Mouse (Mus musculus): ENCODE results near the gene Arid1b. TPM values are rescaled to one million over a fixed set of nuclear protein-coding genes. Genes with fewer than 3 reads are reported as not detected.
"Not testable (repeated sequence)": the region's sequence is repeated elsewhere in the genome, so short reads cannot be mapped to it uniquely, and the experiment has no call there.

Arid1b gene
- total RNA-seq, 2 experiments from 2014 or later = 92.8 to 107 TPM

DNA sequence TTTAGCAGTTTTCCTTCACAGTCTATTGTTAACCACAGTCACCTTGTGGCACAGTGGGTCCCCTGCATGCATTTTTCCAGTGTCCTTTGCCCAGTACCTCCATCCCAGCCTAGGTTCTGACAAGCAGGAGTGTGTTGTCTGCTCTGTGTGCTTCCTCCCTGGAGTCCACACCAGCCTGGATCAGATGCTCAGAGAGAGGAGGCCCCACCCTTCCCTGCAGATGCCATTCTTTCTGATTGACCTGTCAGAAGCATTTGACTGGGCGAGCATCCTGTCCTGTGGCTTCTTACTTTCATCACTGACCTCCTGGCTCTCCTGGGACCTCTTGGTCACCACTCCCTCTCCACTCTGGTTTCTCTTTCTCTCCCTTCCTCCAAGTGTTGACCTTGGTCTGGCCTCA lies 113.9 kb downstream of the Arid1b start:
- no peak for DNase-seq (ENCODE audit: low spot score in 2 of 2)

DNA sequence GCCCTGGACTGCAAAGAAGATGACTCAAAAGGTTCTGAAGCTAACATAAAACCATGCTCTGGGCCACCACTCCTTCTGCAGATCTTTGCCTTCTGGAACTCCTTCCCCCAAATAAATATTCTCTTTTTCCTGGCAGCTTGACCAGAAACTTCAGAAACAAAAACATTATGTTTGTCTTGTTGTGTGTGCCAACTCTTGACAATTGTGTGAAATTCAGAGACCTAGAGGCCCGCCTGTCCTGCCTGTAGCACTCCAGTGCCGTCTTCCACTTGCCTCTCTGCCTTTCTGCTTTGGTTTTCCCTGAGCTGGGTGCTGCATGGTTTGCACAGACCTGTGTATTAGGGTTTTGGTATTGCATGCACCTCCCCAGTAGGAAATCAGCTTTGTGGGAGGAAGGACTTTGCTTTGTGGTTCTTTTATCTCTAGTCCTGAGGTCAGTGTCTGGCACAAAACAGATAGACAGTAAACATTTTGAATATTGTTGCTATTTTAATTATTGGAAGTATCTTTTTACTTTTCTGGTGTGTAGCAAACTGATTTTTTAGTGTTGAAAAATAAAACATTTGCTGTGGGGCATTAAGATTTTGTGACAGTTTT lies 114.5 kb downstream of the Arid1b start:
- no peak for DNase-seq (ENCODE audit: low spot score in 2 of 2)

DNA sequence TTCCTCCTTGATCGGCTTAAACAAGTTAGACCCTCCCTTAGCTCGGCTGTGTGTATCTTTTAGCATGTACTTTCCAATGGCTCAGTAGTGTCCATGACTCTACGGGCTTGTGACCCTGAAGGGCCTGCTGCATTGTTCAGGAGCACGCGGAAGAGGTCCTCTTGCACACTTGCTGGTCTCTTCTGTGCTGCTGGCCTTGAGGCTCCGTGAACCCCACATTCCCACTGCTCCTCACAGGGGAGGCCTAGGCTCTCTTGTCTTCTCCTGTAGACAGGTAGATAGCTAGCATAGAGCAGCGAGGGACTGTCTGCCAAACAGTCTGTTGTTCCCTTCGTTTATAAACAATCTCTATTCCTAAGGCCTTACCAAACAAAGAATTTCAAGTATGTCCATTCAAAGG lies 115.2 kb downstream of the Arid1b start:
- no peak for DNase-seq (ENCODE audit: low spot score in 2 of 2)

DNA sequence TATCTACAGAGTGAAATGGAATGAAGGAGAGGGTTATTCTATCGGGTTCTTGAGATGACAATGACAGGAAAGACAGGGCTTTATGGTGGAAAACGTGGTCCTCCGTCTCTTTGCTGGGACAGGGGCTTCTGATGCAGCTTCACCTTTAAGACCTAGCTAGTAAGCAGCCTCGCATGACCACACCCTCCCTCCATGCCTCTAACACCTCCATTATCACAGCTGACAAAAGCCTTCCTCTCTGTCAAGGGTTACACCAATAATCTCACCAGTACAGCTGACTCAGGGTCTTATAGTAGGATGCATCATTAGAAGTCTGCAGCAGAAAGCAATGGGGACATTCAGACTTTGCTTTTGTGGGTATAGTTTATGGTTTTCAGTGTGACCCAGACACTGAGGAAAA lies 116.0 kb downstream of the Arid1b start:
- no peak for DNase-seq (ENCODE audit: low spot score in 2 of 2)

DNA sequence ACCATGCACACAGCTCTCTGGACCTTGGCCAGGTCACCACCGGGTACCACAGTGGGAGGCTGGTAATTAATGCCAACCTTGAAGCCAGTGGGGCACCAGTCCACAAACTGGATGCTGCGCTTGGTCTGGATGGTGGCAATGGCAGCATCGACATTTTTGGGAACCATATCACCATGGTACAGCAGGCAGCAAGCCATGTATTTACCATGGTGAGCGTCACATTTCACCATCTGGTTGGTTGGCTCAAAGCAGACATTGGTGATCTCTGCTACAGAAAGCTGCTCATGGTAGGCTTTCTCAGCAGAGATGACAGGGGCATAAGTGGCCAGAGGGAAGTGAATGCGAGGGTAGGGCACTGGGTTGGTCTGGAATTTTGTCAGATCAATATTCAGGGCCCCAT lies 116.8 kb downstream of the Arid1b start:
- DNase-seq (ENCODE audit: low spot score in 2 of 2) = not testable (repeated sequence)

DNA sequence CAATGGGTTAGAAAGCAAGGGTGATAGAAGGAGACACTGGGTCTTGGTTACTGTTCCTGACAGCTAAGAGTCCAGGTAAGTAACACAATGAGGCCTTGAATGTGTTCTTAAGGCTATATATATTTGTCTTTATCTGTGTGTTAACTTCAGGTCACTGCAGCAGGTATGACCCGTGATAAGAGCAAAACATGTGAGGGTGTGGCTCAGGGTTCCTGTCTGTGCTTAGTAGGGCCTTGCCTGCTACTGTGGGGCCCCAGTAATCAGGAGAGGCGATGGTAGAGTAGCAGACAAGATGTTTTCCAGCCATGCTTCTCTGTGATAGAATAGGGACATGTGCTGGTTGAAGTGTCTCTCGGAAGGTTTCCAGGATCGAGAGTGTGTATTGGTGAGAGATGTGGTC lies 118.0 kb downstream of the Arid1b start:
- no peak for DNase-seq (ENCODE audit: low spot score in 2 of 2)

DNA sequence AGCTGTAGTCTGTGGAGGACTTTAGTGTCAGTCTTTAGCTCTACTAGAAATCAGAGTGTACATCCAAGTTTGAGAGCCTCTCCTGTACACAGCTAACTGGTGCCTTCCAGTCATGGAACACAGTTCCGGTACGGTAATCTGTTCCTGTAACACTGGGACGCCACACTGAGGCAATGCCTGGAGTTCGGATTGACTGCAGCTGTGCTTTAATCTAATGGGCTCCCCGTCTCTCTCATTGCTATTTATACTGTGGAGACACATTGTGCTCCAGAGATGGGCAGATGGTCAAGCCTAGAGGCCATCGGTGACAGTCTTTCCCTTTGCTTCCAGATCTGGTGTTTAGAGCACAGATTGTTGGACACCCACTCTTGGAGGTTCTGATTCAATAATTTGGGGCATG lies 121.8 kb downstream of the Arid1b start:
- DNase-seq (ENCODE audit: low spot score in 2 of 2) = no peak

DNA sequence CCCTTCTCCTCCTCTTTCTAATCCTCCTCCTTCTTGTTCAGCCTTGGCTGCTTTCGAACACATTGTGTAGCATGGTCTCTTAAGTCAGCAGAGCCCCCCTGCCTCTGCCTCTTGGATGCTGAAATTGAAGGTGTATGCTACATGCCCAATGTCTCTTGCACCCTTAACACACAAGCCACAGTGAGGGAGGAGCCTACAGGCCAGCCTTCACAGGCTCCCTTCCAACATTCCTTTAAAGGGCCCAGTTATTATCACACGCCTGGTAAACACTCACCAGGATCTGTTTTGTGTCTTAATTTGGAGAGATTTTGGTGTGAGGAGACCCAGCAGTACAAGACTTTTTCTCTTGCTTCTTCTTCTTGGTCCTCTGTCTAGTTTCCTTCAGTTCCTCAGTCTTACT lies 122.9 kb downstream of the Arid1b start:
- DNase-seq (ENCODE audit: low spot score in 2 of 2) = no peak

DNA sequence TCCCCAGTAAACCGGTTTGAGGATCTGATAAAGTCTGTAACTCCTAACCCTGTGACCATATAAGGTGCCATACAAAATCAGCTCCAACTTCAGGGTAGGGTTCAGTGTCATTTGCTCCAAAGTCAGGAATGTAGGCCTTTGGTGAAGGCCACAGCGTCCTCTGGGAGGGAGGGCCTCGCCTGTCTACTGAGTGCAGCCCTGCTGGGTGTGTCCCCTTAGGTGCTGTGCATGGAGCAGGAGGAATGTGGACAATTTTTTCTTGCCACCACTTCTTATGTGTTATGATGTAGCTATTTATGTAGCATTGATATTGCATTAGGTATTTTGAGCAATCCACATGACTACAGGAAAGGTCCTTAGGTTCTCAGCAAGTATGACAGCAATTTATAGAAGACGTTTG lies 124.0 kb downstream of the Arid1b start:
- no peak for DNase-seq (ENCODE audit: low spot score in 2 of 2)

DNA sequence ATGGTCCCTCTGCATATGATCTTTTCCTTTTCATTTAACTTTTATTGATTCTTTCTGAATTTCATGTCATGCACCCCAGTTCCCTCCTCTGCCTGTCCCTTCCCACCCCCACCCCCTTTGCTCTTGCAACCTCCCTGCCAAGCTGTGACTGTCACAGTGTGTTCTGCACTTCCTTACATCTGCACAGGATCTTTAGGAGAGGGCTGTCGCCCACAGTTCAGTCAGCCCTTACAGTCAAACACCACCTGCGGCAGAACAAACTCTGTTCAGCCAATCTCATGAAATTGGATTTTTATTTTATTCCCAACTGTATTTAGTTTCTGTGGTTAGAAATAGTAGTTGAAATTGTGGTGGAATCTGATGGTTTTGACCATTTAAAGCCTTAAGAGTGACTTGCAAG lies 130.5 kb downstream of the Arid1b start:
- DNase-seq (ENCODE audit: low spot score in 2 of 2) = no peak

DNA sequence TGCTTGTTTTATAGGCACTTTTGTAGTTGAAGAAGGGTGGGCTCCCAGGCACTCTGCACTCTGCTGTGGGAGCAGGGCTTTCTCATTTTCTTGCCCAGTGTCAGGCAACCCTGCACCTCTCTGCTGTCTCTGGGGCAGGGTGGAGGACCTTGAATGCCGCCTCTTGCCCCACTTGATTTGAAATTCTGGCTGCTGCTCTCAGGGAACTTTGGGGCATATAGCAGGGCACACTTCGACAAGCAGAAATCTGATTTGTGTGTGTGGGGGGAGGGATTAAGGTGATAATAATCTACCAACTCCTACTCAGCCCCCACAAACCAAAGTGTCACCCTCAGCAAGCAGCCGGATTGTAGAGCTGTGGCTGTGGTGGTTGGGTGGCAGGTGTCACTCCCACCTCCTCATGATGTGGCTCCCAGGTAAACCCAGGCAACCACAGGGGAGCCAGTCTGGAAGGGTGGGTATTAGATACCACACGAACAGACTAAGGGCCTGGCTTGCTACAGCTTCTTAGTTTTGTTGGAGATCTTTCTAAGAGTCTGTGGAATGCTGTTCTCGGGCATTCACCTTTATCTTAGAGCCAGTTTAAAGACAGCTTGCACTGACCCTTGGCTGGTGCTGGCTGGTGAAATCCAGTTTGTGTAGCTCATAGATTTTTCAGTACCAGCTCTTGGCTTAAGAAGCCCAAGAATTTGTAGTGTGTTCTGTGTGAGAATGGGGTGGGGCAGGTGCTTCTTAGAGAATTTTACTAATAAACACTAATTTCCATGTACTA lies 131.1 kb downstream of the Arid1b start:
- DNase-seq (ENCODE audit: low spot score in 2 of 2) = no peak

DNA sequence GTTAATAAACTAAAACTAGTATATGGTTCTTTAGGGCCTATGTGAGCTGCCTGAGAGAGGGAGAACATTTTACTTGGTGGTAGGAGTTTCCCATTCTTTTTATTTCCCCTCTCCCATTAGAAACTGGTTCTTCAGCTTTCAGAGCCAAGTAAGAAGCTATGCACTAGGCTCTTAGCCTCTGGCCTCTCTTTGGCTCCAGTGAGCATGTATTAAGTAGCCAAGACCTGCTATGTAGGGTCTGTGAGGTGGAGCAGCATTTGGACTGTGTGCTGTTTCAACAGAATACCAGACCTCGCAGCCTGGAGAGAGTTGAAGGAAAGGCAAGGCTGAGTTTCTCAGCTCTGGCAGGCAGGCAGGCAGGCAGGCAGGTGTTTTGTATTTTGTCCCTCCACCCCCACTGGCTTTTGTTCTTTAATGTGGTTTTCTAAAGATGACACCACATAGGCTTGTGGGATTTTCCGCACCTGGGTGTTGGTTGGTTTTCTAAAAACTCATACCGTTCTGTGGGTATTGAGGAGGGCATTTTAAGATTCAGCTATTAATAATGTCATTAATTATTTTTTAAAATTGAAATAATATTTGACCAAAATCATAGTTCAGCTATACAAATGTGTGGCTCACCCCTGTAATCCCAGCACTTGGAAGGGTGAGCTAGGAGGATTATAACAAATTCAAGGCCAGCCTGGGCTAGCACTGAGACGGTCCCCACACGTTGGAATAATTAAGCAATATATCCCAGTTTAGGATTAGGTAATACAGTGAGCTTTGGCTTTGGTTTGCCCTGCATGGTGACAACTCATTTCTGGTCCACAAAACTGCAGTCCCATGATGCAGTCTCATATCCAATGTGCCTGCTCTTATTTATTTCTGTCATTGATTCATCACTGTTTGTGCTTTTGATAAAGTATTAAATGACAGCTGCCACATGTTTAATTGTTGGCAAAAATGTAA lies 132.0 kb downstream of the Arid1b start:
- DNase-seq (ENCODE audit: low spot score in 2 of 2) = no peak

DNA sequence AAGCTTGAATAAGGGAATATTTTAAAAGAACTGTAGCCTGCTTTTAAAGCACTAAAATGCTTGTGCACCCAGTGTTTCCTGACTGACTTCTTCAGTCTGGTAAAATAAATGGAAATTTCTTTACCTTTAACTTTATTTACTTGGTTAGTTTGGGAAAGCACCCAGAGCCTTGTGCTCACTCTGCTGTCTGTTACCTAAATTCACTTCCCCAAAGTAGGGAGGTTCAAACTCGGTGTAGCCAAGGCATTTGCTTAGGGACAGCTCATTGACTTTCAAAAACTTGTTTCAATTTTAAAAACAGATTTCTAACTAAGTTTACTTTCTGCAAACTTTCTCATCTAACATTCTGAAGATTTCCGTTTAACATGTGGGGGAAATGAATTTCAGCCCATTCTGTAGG lies 135.5 kb downstream of the Arid1b start:
- no peak for DNase-seq (ENCODE audit: low spot score in 2 of 2)

DNA sequence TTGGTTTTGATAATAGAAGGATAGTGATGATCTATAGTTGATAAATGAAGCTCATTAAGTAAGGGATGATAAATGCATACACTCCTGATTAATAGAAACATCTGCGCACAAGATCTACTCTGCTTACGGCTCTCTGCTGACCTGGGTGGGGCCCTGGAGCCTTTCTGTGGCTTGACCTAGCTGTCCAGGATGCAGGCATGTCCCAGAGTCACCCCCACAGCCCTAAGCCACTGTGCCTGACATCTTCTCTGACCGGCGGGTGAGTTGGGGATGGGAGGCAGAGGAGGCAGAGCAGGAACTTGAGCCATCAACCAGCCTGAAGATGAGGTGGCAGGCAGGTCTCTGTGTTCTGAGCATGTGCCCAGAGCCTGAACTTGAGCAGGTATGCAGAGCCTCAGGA lies 136.0 kb downstream of the Arid1b start:
- DNase-seq (ENCODE audit: low spot score in 2 of 2) = no peak

DNA sequence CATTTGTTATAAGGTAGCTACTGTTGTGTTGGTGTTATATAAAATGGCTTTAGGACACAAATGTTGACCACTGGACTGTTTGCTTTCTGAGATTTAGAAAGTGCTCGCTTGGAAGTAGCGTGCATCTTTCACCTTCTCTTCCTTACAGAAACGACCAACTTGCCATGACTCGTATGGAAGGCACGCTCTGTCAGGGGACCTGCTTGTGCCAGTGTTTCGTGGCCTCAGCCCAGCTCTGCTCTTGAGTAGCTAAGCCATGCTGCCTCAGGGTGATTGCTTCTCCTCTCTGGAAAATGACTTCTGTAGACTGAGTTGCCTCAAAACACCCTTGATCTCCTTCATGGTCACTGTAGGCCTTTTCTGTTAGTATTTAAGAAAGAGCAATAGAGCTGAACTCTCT lies 137.6 kb downstream of the Arid1b start:
- DNase-seq (ENCODE audit: low spot score in 2 of 2) = no peak

DNA sequence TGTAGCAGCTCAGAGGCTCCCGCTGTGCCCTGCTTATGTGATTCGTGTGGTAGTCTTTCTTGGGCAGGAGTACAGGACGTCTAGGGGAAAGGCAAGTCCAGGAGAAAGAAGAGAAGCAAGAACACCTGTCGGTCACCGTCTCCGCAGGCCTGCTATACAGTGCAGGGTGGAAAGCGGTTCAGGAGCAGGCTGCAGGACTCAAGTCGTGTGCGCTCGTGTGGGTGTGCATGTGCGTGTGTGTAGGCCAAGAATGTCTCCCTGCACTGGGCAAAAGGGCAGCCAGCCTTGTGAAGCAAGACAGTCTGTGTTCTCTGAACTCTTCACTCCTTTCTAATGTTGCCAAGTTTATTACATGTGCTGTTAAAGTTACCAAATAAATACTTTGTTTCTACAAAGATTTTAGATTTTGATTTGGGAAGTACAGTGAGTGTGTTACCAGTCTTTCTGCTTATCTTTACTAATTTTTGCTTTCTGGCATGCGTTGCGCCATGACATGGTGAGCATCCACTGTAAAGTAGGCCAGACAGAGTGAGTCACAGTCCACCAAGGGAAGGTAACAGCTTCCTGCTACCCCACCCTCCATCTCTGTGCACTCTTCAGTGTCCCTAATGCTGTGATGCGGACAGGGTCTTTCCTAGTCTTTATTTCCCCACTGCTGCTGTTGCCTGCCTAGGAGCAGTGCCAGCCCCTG lies 138.3 kb downstream of the Arid1b start:
- DNase-seq (ENCODE audit: low spot score in 2 of 2) = no peak

DNA sequence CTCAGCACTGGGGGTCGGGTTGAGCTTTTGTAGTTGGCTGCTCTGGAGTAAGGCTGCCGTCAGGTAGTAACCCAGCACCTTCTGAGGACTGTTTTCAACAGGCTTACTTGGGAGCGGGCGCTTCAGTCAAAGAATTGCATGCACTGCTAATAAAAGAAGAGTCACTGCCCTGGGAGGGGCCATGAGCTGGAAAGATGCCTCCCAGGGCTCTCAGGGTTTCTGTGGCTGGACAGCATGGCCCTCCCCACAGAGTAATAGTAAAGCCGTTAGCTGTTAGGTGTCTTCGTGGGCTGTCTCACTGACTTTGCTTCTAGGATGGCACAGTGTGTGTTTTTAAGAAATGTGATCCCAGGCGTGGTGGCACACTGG lies 138.8 kb downstream of the Arid1b start:
- no peak for DNase-seq (ENCODE audit: low spot score in 2 of 2)

DNA sequence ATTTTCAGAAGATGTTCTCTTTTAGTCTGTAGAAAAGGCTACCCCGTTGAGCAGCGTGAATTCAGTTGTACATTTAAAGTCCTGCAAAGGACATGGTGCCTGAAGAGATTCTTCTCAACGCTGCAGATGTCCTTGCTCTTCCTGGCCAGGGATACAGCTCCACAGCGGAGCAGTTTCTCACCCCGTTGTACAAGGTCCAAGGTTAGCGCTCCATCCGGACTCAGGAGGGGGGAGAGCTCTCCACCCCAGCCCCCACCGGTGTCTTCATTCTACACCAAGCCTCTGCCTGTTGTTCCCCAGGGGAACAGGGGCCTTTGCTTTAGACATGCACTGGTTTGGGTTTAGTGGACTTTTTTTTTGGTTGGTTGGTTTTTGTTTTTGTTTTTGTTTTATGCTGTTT lies 139.7 kb downstream of the Arid1b start:
- no peak for DNase-seq (ENCODE audit: low spot score in 2 of 2)

DNA sequence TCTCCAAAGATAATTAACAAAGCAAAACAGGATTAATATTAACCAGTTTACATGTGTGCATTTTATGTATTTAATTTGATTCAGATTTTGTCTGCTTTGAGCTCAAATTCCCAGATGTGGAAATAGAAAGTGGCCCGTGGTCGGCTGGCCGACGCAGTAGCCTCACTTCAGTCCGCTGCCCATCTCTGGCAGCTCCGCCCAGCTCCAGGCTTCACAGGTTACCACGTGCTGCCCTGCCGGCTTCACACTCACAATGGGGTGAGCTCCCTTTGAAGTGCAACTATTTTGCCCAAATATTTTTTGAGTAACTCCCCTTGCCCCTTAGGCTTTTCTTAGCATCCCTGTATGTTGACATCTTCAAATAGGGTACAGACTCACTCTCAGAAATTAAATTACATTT lies 140.1 kb downstream of the Arid1b start:
- no peak for DNase-seq (ENCODE audit: low spot score in 2 of 2)

DNA sequence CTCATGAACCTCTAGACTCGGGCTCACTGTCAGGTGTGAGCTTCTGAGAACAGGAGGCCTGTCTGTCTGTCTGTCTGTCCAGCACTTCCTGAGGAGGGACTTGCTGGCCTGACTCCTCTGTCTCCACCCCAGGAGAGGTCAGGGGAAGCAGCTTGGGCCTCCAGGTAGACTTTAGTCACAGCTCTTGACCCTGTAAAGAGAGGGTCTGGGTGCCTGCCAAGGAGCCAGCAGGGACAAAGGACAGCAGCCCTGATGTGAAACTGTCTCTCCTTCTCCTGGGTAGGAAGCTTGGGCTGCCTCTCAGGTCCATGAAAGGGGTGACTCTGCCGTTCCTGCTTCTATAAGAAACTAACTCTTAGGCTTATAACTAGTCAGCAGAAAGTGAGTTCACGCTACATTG lies 143.8 kb downstream of the Arid1b start:
- no peak for DNase-seq (ENCODE audit: low spot score in 2 of 2)

DNA sequence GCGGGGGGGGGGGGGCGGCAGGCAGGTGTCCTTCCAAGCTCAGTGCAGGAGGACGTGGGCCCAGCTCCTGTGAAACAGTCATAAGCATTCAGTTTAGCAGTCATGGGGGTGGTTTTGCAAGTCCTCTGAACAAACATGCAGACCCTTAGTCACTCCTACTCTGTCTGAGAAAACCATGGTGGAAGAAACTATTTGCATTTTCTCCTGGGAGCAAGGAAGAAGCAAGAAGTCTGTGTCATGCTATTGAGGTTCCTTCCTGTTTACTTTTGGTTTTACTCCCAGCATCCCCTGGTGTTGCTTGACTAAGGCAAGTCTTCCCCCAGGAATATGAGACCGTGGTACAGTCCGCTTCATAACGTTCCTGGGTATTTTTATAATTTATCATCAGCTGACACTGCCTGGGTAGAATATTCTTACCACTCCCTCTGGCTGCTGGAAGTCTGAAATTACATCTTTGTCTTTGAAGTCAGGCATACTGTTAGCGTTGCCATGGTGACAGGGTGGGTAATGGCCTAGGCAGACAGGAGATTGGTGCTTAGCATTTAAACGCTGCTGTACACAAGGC lies 144.6 kb downstream of the Arid1b start:
- peak in 1 of 2 experiments; percentile 41 for DNase-seq (ENCODE audit: low spot score in 2 of 2)
